Mouse (Mus musculus): Measurements from ENCODE around the gene Chchd3. TPM values are rescaled to one million over a fixed set of nuclear protein-coding genes. Genes with fewer than 3 reads are reported as not detected.

Chchd3 gene
- polyA plus RNA-seq, 1 experiment from 2014 or later = 105 TPM

GRCm38 (mm10) chr6:33001271-33001670 is 58.8 kb downstream of the Chchd3 start:
- 90% methylated on average over 15 of the region's 15 CpGs for WGBS (ENCODE audit: insufficient replicate concordance)
- no peak for ATAC-seq
- H3K27me3 ChIP-seq (replicated peaks) = no peaks in the 10 kb centered on the region
- peaks cover 12% of the 10 kb centered on the region; the same call in 1 of the 2 replicates for H3K36me3 ChIP-seq
- no peak overlapping the region for H3K9ac ChIP-seq
- no peak overlapping the region for H3K4me3 ChIP-seq
- H3K9me3 ChIP-seq (replicated peaks) = no peaks in the 10 kb centered on the region
- H3K27ac ChIP-seq = no peak overlapping the region
- H3K4me1 ChIP-seq = peaks cover 4% of the 10 kb centered on the region
- H3K4me2 ChIP-seq = no peak overlapping the region

GRCm38 (mm10) chr6:32996597-32996996 is 63.5 kb downstream of the Chchd3 start:
- Histone ChIP-seq H3K27me3 (replicated peaks) (no peaks in the 10 kb centered on the region), H3K4me1 (peaks cover 4% of the 10 kb centered on the region), H3K4me3 (no peak overlapping the region), H3K36me3 (peaks cover 12% of the 10 kb centered on the region; the same call in 1 of the 2 replicates), H3K9ac (no peak overlapping the region), H3K9me3 (replicated peaks) (no peaks in the 10 kb centered on the region), H3K27ac (no peak overlapping the region), H3K4me2 (no peak overlapping the region)
- no peak for ATAC-seq
- 81% methylated on average over 1 of the region's 1 CpGs for WGBS (ENCODE audit: insufficient replicate concordance)

GRCm38 (mm10) chr6:32993847-32994246 is 66.2 kb downstream of the Chchd3 start:
- Histone ChIP-seq H3K9ac (no peak overlapping the region), H3K4me2 (no peak overlapping the region), H3K9me3 (replicated peaks) (no peaks in the 10 kb centered on the region), H3K4me3 (no peak overlapping the region), H3K27ac (no peak overlapping the region), H3K27me3 (replicated peaks) (no peaks in the 10 kb centered on the region), H3K4me1 (peaks cover 11% of the 10 kb centered on the region), H3K36me3 (peaks cover 12% of the 10 kb centered on the region; the same call in 1 of the 2 replicates)
- WGBS (ENCODE audit: insufficient replicate concordance) = 78% methylated on average over 1 of the region's 1 CpGs
- no peak for ATAC-seq

GRCm38 (mm10) chr6:32990061-32990633 is 69.9 kb downstream of the Chchd3 start:
- Histone ChIP-seq H3K4me2 (no peak overlapping the region), H3K27ac (no peak overlapping the region)

GRCm38 (mm10) chr6:32988561-32988960 is 71.5 kb downstream of the Chchd3 start:
- no peak overlapping the region for H3K27ac ChIP-seq
- H3K27me3 ChIP-seq (replicated peaks) = no peaks in the 10 kb centered on the region
- H3K36me3 ChIP-seq = peaks cover 3% of the 10 kb centered on the region; the same call in 1 of the 2 replicates
- ATAC-seq = no peak
- H3K4me1 ChIP-seq = peaks cover 19% of the 10 kb centered on the region
- H3K9ac ChIP-seq = no peak overlapping the region
- H3K4me3 ChIP-seq = no peak overlapping the region
- no peaks in the 10 kb centered on the region for H3K9me3 ChIP-seq (replicated peaks)
- H3K4me2 ChIP-seq = no peak overlapping the region
- WGBS (ENCODE audit: insufficient replicate concordance) = 83% methylated on average over 8 of the region's 8 CpGs

More at GRCm38 (mm10) chr6:32990061-32990633, 69.9 kb downstream of the Chchd3 start:
- no peak for ATAC-seq
- Histone ChIP-seq H3K9me3 (replicated peaks) (no peaks in the 10 kb centered on the region), H3K9ac (no peak overlapping the region), H3K36me3 (peaks cover 7% of the 10 kb centered on the region; the same call in 1 of the 2 replicates), H3K4me1 (peaks cover 19% of the 10 kb centered on the region), H3K4me3 (no peak overlapping the region), H3K27me3 (replicated peaks) (no peaks in the 10 kb centered on the region)
- 82% methylated on average over 12 of the region's 12 CpGs for WGBS (ENCODE audit: insufficient replicate concordance)

GRCm38 (mm10) chr6:32983876-32984275 is 76.2 kb downstream of the Chchd3 start:
- Histone ChIP-seq H3K9me3 (replicated peaks) (no peaks in the 10 kb centered on the region), H3K9ac (no peak overlapping the region), H3K4me2 (no peak overlapping the region), H3K4me3 (no peak overlapping the region), H3K36me3 (no peaks in the 10 kb centered on the region), H3K27ac (no peak overlapping the region), H3K27me3 (replicated peaks) (no peaks in the 10 kb centered on the region), H3K4me1 (peaks cover 12% of the 10 kb centered on the region)
- 85% methylated on average over 5 of the region's 5 CpGs for WGBS (ENCODE audit: insufficient replicate concordance)
- ATAC-seq = no peak

GRCm38 (mm10) chr6:32981253-32981652 is 78.8 kb downstream of the Chchd3 start:
- no peaks in the 10 kb centered on the region for H3K36me3 ChIP-seq
- no peak for ATAC-seq
- H3K27me3 ChIP-seq (replicated peaks) = no peaks in the 10 kb centered on the region
- no peak overlapping the region for H3K27ac ChIP-seq
- no peak overlapping the region for H3K4me2 ChIP-seq
- H3K4me3 ChIP-seq = no peak overlapping the region
- H3K9ac ChIP-seq = no peak overlapping the region
- WGBS (ENCODE audit: insufficient replicate concordance) = 87% methylated on average over 11 of the region's 11 CpGs
- peaks cover 4% of the 10 kb centered on the region; the same call in 1 of the 2 replicates for H3K4me1 ChIP-seq
- no peaks in the 10 kb centered on the region for H3K9me3 ChIP-seq (replicated peaks)

- H3K27me3 ChIP-seq (replicated peaks) = no peaks in the 10 kb centered on the region
Observed at GRCm38 (mm10) chr6:32978811-32979210, 81.2 kb downstream of the Chchd3 start.

GRCm38 (mm10) chr6:32971926-32972325 is 88.1 kb downstream of the Chchd3 start:
- H3K9me3 ChIP-seq (replicated peaks) = no peaks in the 10 kb centered on the region
- H3K27me3 ChIP-seq (replicated peaks) = no peaks in the 10 kb centered on the region
- no peak overlapping the region for H3K9ac ChIP-seq
- H3K4me3 ChIP-seq = no peak overlapping the region
- H3K36me3 ChIP-seq = peaks cover 15% of the 10 kb centered on the region
- no peak overlapping the region for H3K4me2 ChIP-seq
- no peak for ATAC-seq
- peaks cover 17% of the 10 kb centered on the region; the same call in 1 of the 2 replicates for H3K4me1 ChIP-seq
- H3K27ac ChIP-seq = no peak overlapping the region

More at GRCm38 (mm10) chr6:32978811-32979210, 81.2 kb downstream of the Chchd3 start:
- no peak for ATAC-seq
- no peak overlapping the region for H3K27ac ChIP-seq
- H3K9me3 ChIP-seq (replicated peaks) = no peaks in the 10 kb centered on the region
- 88% methylated on average over 3 of the region's 3 CpGs for WGBS (ENCODE audit: insufficient replicate concordance)
- H3K4me3 ChIP-seq = no peak overlapping the region
- H3K4me1 ChIP-seq = peaks cover 7% of the 10 kb centered on the region; the same call in 1 of the 2 replicates
- H3K9ac ChIP-seq = no peak overlapping the region
- H3K4me2 ChIP-seq = no peak overlapping the region
- no peaks in the 10 kb centered on the region for H3K36me3 ChIP-seq

GRCm38 (mm10) chr6:32968971-32969370 is 91.1 kb downstream of the Chchd3 start:
- WGBS (ENCODE audit: insufficient replicate concordance) = 82% methylated on average over 2 of the region's 2 CpGs
- H3K9me3 ChIP-seq (replicated peaks) = no peaks in the 10 kb centered on the region

GRCm38 (mm10) chr6:32962048-32962447 is 98.0 kb downstream of the Chchd3 start:
- H3K4me2 ChIP-seq = no peak overlapping the region
- ATAC-seq = no peak
- peaks cover 13% of the 10 kb centered on the region for H3K36me3 ChIP-seq
- 77% methylated on average over 3 of the region's 3 CpGs for WGBS (ENCODE audit: insufficient replicate concordance)
- no peak overlapping the region for H3K27ac ChIP-seq
- no peaks in the 10 kb centered on the region for H3K9me3 ChIP-seq (replicated peaks)
- H3K27me3 ChIP-seq (replicated peaks) = no peaks in the 10 kb centered on the region
- H3K4me3 ChIP-seq = no peak overlapping the region
- no peak overlapping the region for H3K9ac ChIP-seq
- peaks cover 6% of the 10 kb centered on the region; the same call in 1 of the 2 replicates for H3K4me1 ChIP-seq

More at GRCm38 (mm10) chr6:32968971-32969370, 91.1 kb downstream of the Chchd3 start:
- H3K27ac ChIP-seq = no peak overlapping the region
- H3K27me3 ChIP-seq (replicated peaks) = no peaks in the 10 kb centered on the region
- 0 out of 2 replicates have a peak, but pooled peaks cover 10% of the 10 kb centered on the region for H3K4me1 ChIP-seq
- no peak overlapping the region for H3K4me2 ChIP-seq
- H3K9ac ChIP-seq = no peak overlapping the region
- no peak overlapping the region for H3K4me3 ChIP-seq
- H3K36me3 ChIP-seq = peaks cover 23% of the 10 kb centered on the region
- ATAC-seq = no peak

- H3K4me2 ChIP-seq = no peak overlapping the region
- no peak overlapping the region for H3K27ac ChIP-seq
- H3K4me3 ChIP-seq = no peak overlapping the region
- H3K4me1 ChIP-seq = peaks cover 6% of the 10 kb centered on the region; the same call in 1 of the 2 replicates
- no peak overlapping the region for H3K9ac ChIP-seq
- H3K9me3 ChIP-seq (replicated peaks) = no peaks in the 10 kb centered on the region
- WGBS (ENCODE audit: insufficient replicate concordance) = 87% methylated on average over 3 of the region's 3 CpGs
- ATAC-seq = no peak
- H3K36me3 ChIP-seq = peaks cover 9% of the 10 kb centered on the region; the same call in 1 of the 2 replicates
- no peaks in the 10 kb centered on the region for H3K27me3 ChIP-seq (replicated peaks)
Observed at GRCm38 (mm10) chr6:32961477-32961876, 98.6 kb downstream of the Chchd3 start.

Data from liver, embryonic 12.5 days (tissue).